Comparison of ENCODE assay signal across 16 mouse cellular contexts in the genomic region with DNA sequence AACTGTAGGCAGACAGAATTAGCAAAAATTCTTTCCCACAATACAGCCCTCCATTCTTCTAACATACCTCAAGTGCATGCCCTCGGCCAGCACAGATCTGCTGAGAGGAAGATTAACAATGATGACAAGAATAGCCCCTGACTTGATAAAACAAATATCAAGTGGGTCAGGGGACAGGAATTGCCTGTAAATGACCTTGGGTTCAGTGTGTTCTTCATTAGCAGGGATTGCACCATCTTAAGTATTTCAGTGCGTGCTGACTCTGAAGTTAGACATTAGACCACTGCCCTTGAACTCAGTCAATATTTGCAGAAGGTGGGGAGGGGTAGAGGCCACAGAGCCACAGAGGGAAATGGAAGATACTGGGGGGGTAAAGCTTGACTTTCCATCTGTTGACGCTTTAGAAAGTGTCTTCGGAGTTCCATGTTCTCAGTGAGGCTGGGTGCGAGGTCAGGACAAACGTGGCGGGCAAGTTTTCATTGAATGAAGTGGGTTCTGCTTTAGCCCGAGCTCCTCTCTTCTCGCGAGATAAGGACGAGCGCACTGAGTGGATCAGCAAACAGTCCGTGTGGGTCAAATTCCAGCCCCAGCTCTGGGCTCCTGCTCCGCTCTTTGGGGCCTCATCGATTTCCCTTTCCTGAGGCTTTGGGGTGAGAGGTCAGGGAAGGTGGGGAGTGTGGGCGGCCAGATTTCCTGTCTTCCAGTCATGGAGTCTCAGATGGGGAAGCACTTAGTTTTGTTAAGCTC.
DNase-seq lines count a peak whose midpoint lies in the region; ATAC-seq and TF ChIP-seq lines count a peak whose summit lies in the region.
"Had no signal": no experiment of that assay in that cellular context is flagged by ENCODE, and none has a peak within 500 bp of the region (broad histone marks: within the 10 kb centered on the region; RNA-seq: fewer than 3 reads in every experiment).

No protein-coding gene starts in this region.

- TF ChIP-seq CTCF in heart, adult 2 months (IDR thresholded peaks at IDR 0.05): no peak
- no peak for TF ChIP-seq CTCF in intestine, postnatal 0 days (IDR thresholded peaks at IDR 0.05; ENCODE audit: low read depth)

- no peak for DNase-seq in heart, adult 2 months
- DNase-seq in embryo, embryonic 9.5 days (ENCODE audit: extremely low spot score): peak; percentile 37
- DNase-seq in mesoderm, embryonic 11.5 days (ENCODE audit: low read depth, low spot score): peak; percentile 18
- DNase-seq in layer of hippocampus, postnatal 10 days (ENCODE audit: low spot score in 2 of 2): no peak
- DNase-seq in c-Kit-positive CD71-positive TER-119-positive erythroid progenitor cells, embryonic 14.5 days (ENCODE audit: low spot score): no peak
- DNase-seq: adrenal gland, postnatal 14 days; cerebellum, postnatal 14 days; kidney, postnatal 25 days; left cerebral cortex, postnatal 4 days had no signal

- no peaks in the 10 kb centered on the region for H3K27me3 ChIP-seq in heart, embryonic 12.5 days (replicated peaks)
- H3K27me3 ChIP-seq in heart, adult 2 months (ENCODE audit: control insufficient read depth, insufficient read depth, low read length): no peaks in the 10 kb centered on the region
- no peaks in the 10 kb centered on the region for H3K27me3 ChIP-seq in intestine, postnatal 0 days (replicated peaks; ENCODE audit: control insufficient read depth, insufficient read depth, low read length)
- H3K27me3 ChIP-seq: embryonic facial prominence, embryonic 15.5 days; forebrain, embryonic 13.5 days; neural tube, embryonic 13.5 days had no signal

- H3K4me2 ChIP-seq in heart, embryonic 12.5 days: no peak overlapping the region
- peak overlapping the region; percentile 27; the same call in 1 of the 2 replicates for H3K4me2 ChIP-seq in intestine, postnatal 0 days (replicated peaks; ENCODE audit: low read depth)
- H3K4me2 ChIP-seq: embryonic facial prominence, embryonic 15.5 days; forebrain, embryonic 13.5 days; neural tube, embryonic 13.5 days had no signal

- 41% methylated on average over 16 of the region's 16 CpGs for WGBS in heart, embryonic 12.5 days
- 48% methylated on average over 16 of the region's 16 CpGs for WGBS in heart, adult 2 months
- WGBS in intestine, postnatal 0 days: 29% methylated on average over 16 of the region's 16 CpGs

- H3K36me3 ChIP-seq in heart, embryonic 12.5 days: no peaks in the 10 kb centered on the region
- H3K36me3 ChIP-seq in heart, adult 2 months (ENCODE audit: control insufficient read depth, insufficient read depth, low read length): no peaks in the 10 kb centered on the region
- no peaks in the 10 kb centered on the region for H3K36me3 ChIP-seq in intestine, postnatal 0 days (ENCODE audit: control insufficient read depth, insufficient read depth)
- H3K36me3 ChIP-seq: embryonic facial prominence, embryonic 15.5 days; G1E; neural tube, embryonic 13.5 days had no signal

- H3K4me3 ChIP-seq in heart, embryonic 12.5 days: no peak overlapping the region
- no peak overlapping the region for H3K4me3 ChIP-seq in heart, adult 2 months
- H3K4me3 ChIP-seq in intestine, postnatal 0 days (ENCODE audit: low read depth, low read length): no peak overlapping the region
- H3K4me3 ChIP-seq: embryonic facial prominence, embryonic 15.5 days; forebrain, embryonic 13.5 days; neural tube, embryonic 13.5 days had no signal

- ATAC-seq in heart, embryonic 12.5 days (ENCODE audit: insufficient number of reproducible peaks, low FRiP score): peak; percentile 66
- ATAC-seq in intestine, postnatal 0 days: peak; percentile 86
- ATAC-seq: forebrain, embryonic 13.5 days; inflammation-experienced regulatory T-cells, adult 6 months had no signal

- H3K79me2 ChIP-seq in heart, adult 2 months (replicated peaks; ENCODE audit: control insufficient read depth, insufficient read depth, low read length): no peaks in the 10 kb centered on the region

- intact Hi-C loops in heart, adult 2 months (cut with DNase I): no loop called here

- H3K9ac ChIP-seq in heart, embryonic 12.5 days: no peak overlapping the region
- H3K9ac ChIP-seq in heart, adult 2 months (ENCODE audit: low read depth, low read length): no peak overlapping the region
- H3K9ac ChIP-seq in intestine, postnatal 0 days (ENCODE audit: low read depth, low read length): no peak overlapping the region
- H3K9ac ChIP-seq: embryonic facial prominence, embryonic 15.5 days; forebrain, embryonic 13.5 days; neural tube, embryonic 13.5 days had no signal

- peaks cover 17% of the 10 kb centered on the region for H3K4me1 ChIP-seq in heart, embryonic 12.5 days (replicated peaks)
- no peaks in the 10 kb centered on the region; the same call in 1 of the 2 replicates for H3K4me1 ChIP-seq in heart, adult 2 months (ENCODE audit: control insufficient read depth, insufficient read depth, low read length)
- H3K4me1 ChIP-seq in intestine, postnatal 0 days (replicated peaks; ENCODE audit: control insufficient read depth, insufficient read depth, low read length): no peaks in the 10 kb centered on the region
- H3K4me1 ChIP-seq: embryonic facial prominence, embryonic 15.5 days; forebrain, embryonic 13.5 days; neural tube, embryonic 13.5 days had no signal

- peaks cover 8% of the 10 kb centered on the region; the same call in 1 of the 2 replicates for H3K9me3 ChIP-seq in heart, embryonic 12.5 days (replicated peaks)
- no peaks in the 10 kb centered on the region for H3K9me3 ChIP-seq in intestine, postnatal 0 days (ENCODE audit: control insufficient read depth)
- H3K9me3 ChIP-seq: embryonic facial prominence, embryonic 15.5 days had no signal

- peak overlapping the region; percentile 81 for H3K27ac ChIP-seq in heart, embryonic 12.5 days (ENCODE audit: poor library complexity, severe bottlenecking)
- no peak overlapping the region for H3K27ac ChIP-seq in heart, adult 2 months
- H3K27ac ChIP-seq in intestine, postnatal 0 days (ENCODE audit: low read depth, low read length): no peak overlapping the region
- H3K27ac ChIP-seq: embryonic facial prominence, embryonic 15.5 days; forebrain, embryonic 13.5 days; neural tube, embryonic 13.5 days had no signal

- TF ChIP-seq POLR2A in heart, adult 2 months (IDR thresholded peaks at IDR 0.05; ENCODE audit: insufficient read depth, low read depth, low read length): no peak

- TF ChIP-seq EP300 in heart, adult 2 months (IDR thresholded peaks at IDR 0.05; ENCODE audit: insufficient read depth, low read depth, low read length): no peak

Comparison
In these comparisons a context has a peak if more than half of its experiments do, and no peak if none do; other contexts are left out.
1. DNase-seq: peak in embryo, embryonic 9.5 days (single experiment) and mesoderm, embryonic 11.5 days (single experiment); none in heart, adult 2 months (0 of 2), layer of hippocampus, postnatal 10 days (0 of 2) and c-Kit-positive CD71-positive TER-119-positive erythroid progenitor cells, embryonic 14.5 days (single experiment).